Mouse (Mus musculus) heart, embryonic 12.5 days (tissue): Measurements from ENCODE around the gene Vmn1r198. TPM values are rescaled to one million over a fixed set of nuclear protein-coding genes. Genes with fewer than 3 reads are reported as not detected.
"Not testable (repeated sequence)": the region's sequence is repeated elsewhere in the genome, so short reads cannot be mapped to it uniquely, and the experiment has no call there.

Source experiments
- ATAC-seq: fragments of 200-750 bp; cut with Nextera tagmentation; 2 replicates; pipeline ENCODE4 v1.8.0; 2017; ENCODE audit warnings: moderate TSS enrichment, moderate library complexity; ENCODE audit not compliant: insufficient number of reproducible peaks, low FRiP score
- H3K27ac ChIP-seq: fragments of 300-500 bp; sonication (generic); 2 replicates; pipeline ENCODE4 v1.5.1; 2016; ENCODE audit warnings: mild to moderate bottlenecking, moderate library complexity; ENCODE audit not compliant: poor library complexity, severe bottlenecking
- H3K27me3 ChIP-seq: fragments of 300-500 bp; sonication (generic); replicated peaks from 2 replicates; pipeline ENCODE4 v1.6.1; 2016; ENCODE audit warnings: mild to moderate bottlenecking, moderate library complexity
- H3K36me3 ChIP-seq: fragments of 300-500 bp; sonication (generic); 2 replicates; pipeline ENCODE4 v1.6.1; 2016; ENCODE audit warnings: mild to moderate bottlenecking, moderate library complexity
- H3K4me1 ChIP-seq: fragments of 300-500 bp; sonication (generic); replicated peaks from 2 replicates; pipeline ENCODE4 v1.6.1; 2016; ENCODE audit warnings: mild to moderate bottlenecking
- H3K4me2 ChIP-seq: fragments of 300-500 bp; sonication (generic); 2 replicates; pipeline ENCODE4 v1.6.1; 2016; ENCODE audit warnings: mild to moderate bottlenecking, moderate library complexity
- H3K4me3 ChIP-seq: fragments of 300-500 bp; sonication (generic); 2 replicates; pipeline ENCODE4 v1.5.1; 2016; ENCODE audit warnings: mild to moderate bottlenecking
- H3K9ac ChIP-seq: fragments of 300-500 bp; sonication (generic); 2 replicates; pipeline ENCODE4 v1.6.1; 2016; ENCODE audit warnings: mild to moderate bottlenecking, moderate library complexity
- H3K9me3 ChIP-seq: fragments of 300-500 bp; sonication (generic); replicated peaks from 2 replicates; pipeline ENCODE4 v1.6.1; 2016; ENCODE audit warnings: mild to moderate bottlenecking, moderate library complexity
- WGBS: fragments of 180-500 bp; shearing (Covaris S2); methylation state at CpG from one replicate; pipeline ENCODE4 v1.1.7; 2016; 5-methylcytosine and 5-hydroxymethylcytosine counted together
- polyA plus RNA-seq: library from polyadenylated mRNA; unstranded; fragments of >200 nt; fragmentation: Nextera tagmentation; extraction: Ambion mirVana; gene quantifications from 2 replicates; pipeline ENCODE4 v1.2.1, GENCODE M21; 2016

Vmn1r198 gene
- not detected in 2 replicates for polyA plus RNA-seq

- Histone ChIP-seq H3K27ac (no peak within 1 kb of the TSS), H3K4me1 (no peaks in the 10 kb centered on the region), H3K9ac (no peak within 1 kb of the TSS), H3K4me3 (no peak within 1 kb of the TSS), H3K27me3 (no peaks in the 10 kb centered on the region), H3K4me2 (no peak within 1 kb of the TSS), H3K9me3 (peaks cover 4% of the 10 kb centered on the region; the same call in 1 of the 2 replicates), H3K36me3 (no peaks in the 10 kb centered on the region)
- ATAC-seq, result no peak
- 21% methylated on average over 1 of the region's 1 CpGs for WGBS
These were observed at the start of gene Vmn1r198 for GRCm38 (mm10) chr13:22350064-22350463. Gene Vmn1r198 (plus strand): TSS chr13:22350364.

GRCm38 (mm10) chr13:22308075-22308474 lies 42.1 kb upstream of the Vmn1r198 start:
- not testable (repeated sequence) for H3K4me3 ChIP-seq, H3K36me3 ChIP-seq, H3K4me2 ChIP-seq, H3K27me3 ChIP-seq, H3K9ac ChIP-seq, H3K9me3 ChIP-seq, ATAC-seq, H3K27ac ChIP-seq, H3K4me1 ChIP-seq
- 83% methylated on average over 5 of the region's 5 CpGs for WGBS

- Histone ChIP-seq H3K27ac (no peak overlapping the region), H3K9me3 (no peaks in the 10 kb centered on the region; the same call in 1 of the 2 replicates), H3K9ac (no peak overlapping the region), H3K4me3 (no peak overlapping the region), H3K27me3 (no peaks in the 10 kb centered on the region), H3K4me2 (no peak overlapping the region), H3K4me1 (no peaks in the 10 kb centered on the region), H3K36me3 (no peaks in the 10 kb centered on the region)
- no peak for ATAC-seq
- 62% methylated on average over 2 of the region's 2 CpGs for WGBS
These were observed 34.8 kb upstream of the Vmn1r198 start for GRCm38 (mm10) chr13:22315361-22315760.

DNA sequence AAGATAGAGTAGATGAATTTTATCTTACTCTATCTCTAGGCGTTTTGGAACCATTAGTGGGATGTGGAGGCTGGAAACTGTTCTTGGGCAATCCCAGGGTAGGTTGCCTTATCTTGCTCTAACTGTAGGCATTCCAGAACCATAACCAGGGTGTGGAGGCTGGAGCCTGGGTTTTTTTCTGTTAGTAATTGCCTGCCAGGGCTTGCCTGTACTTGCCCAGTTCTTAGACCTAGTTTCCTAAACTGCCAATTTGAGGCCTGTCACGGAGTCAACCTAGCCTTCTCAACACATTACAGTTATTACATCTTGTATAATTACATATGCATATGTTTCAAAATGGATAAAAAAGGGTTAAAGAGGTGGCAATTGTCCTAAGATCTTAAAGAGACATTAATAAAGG lies 32.8 kb upstream of the Vmn1r198 start:
- WGBS, result 74% methylated on average over 2 of the region's 2 CpGs
- ATAC-seq, result no peak
- Histone ChIP-seq H3K9ac (no peak overlapping the region), H3K4me2 (no peak overlapping the region), H3K36me3 (no peaks in the 10 kb centered on the region), H3K4me3 (no peak overlapping the region), H3K27me3 (no peaks in the 10 kb centered on the region), H3K27ac (no peak overlapping the region), H3K9me3 (no peaks in the 10 kb centered on the region; the same call in 1 of the 2 replicates), H3K4me1 (no peaks in the 10 kb centered on the region)

GRCm38 (mm10) chr13:22320091-22320490 lies 30.1 kb upstream of the Vmn1r198 start:
- no peak for ATAC-seq
- Histone ChIP-seq H3K36me3 (no peaks in the 10 kb centered on the region), H3K27me3 (no peaks in the 10 kb centered on the region), H3K4me2 (no peak overlapping the region), H3K9me3 (no peaks in the 10 kb centered on the region), H3K4me1 (no peaks in the 10 kb centered on the region), H3K4me3 (no peak overlapping the region), H3K27ac (no peak overlapping the region), H3K9ac (no peak overlapping the region)

- no peak within 1 kb of the TSS for H3K9ac ChIP-seq
- H3K4me3 ChIP-seq, result no peak within 1 kb of the TSS
- ATAC-seq, result no peak
- H3K9me3 ChIP-seq, result no peaks in the 10 kb centered on the region
- H3K4me1 ChIP-seq, result no peaks in the 10 kb centered on the region
- no peaks in the 10 kb centered on the region for H3K27me3 ChIP-seq
- H3K36me3 ChIP-seq, result no peaks in the 10 kb centered on the region
- no peak within 1 kb of the TSS for H3K4me2 ChIP-seq
- no peak within 1 kb of the TSS for H3K27ac ChIP-seq
These were observed 25.9 kb upstream of the Vmn1r198 start, which contains the start of gene Vmn1r197 for GRCm38 (mm10) chr13:22324289-22324688. Gene Vmn1r197 (plus strand): TSS chr13:22324589.

DNA sequence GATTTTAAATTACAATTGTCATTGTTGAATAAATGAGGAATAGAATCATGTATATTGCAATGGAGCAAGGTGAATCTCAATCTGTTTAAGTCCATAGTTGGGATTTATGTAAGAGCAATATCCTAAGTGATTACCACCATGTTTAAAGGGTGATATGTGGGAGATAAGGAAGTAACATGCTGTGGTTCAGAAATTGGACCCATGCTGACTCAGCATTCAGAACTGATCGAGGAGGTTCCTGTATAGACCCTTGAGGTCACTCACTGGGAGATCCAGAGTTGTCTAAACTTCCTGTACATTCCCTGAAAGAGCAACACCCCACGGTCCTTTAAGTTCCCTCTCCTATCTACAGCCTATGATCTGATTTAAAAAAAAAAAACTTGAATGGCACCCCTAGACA lies 16.9 kb upstream of the Vmn1r198 start:
- ATAC-seq, result no peak
- Histone ChIP-seq H3K4me3 (no peak overlapping the region), H3K27me3 (no peaks in the 10 kb centered on the region), H3K36me3 (no peaks in the 10 kb centered on the region), H3K9ac (no peak overlapping the region), H3K27ac (no peak overlapping the region), H3K4me2 (no peak overlapping the region), H3K4me1 (no peaks in the 10 kb centered on the region), H3K9me3 (peaks cover 6% of the 10 kb centered on the region; the same call in 1 of the 2 replicates)
- 65% methylated on average over 2 of the region's 2 CpGs for WGBS

- H3K9ac ChIP-seq, result no peak overlapping the region
- H3K4me2 ChIP-seq, result no peak overlapping the region
- no peaks in the 10 kb centered on the region for H3K4me1 ChIP-seq
- H3K27ac ChIP-seq, result no peak overlapping the region
- 82% methylated on average over 1 of the region's 1 CpGs for WGBS
- peaks cover 6% of the 10 kb centered on the region; the same call in 1 of the 2 replicates for H3K9me3 ChIP-seq
- no peak for ATAC-seq
- H3K36me3 ChIP-seq, result no peaks in the 10 kb centered on the region
- H3K4me3 ChIP-seq, result no peak overlapping the region
- H3K27me3 ChIP-seq, result no peaks in the 10 kb centered on the region
These were observed 14.6 kb upstream of the Vmn1r198 start for GRCm38 (mm10) chr13:22335565-22335964.

- 67% methylated on average over 1 of the region's 1 CpGs for WGBS
- peaks cover 4% of the 10 kb centered on the region; the same call in 1 of the 2 replicates for H3K9me3 ChIP-seq
- no peak for ATAC-seq
- H3K4me2 ChIP-seq, result no peak overlapping the region
- H3K27ac ChIP-seq, result no peak overlapping the region
- H3K4me3 ChIP-seq, result no peak overlapping the region
- no peaks in the 10 kb centered on the region for H3K27me3 ChIP-seq
- H3K9ac ChIP-seq, result no peak overlapping the region
- no peaks in the 10 kb centered on the region for H3K4me1 ChIP-seq
- H3K36me3 ChIP-seq, result no peaks in the 10 kb centered on the region
These were observed 649 bp downstream of the Vmn1r198 start for GRCm38 (mm10) chr13:22350813-22351212.

GRCm38 (mm10) chr13:22379518-22379917 lies 29.4 kb downstream of the Vmn1r198 start, which contains the start of gene Vmn1r199:
Gene Vmn1r199 (plus strand): TSS chr13:22379818.
- H3K27me3 ChIP-seq, result no peaks in the 10 kb centered on the region

GRCm38 (mm10) chr13:22381128-22381527 lies 31.0 kb downstream of the Vmn1r198 start:
- not testable (repeated sequence) for H3K9me3 ChIP-seq, H3K27me3 ChIP-seq, H3K36me3 ChIP-seq, H3K9ac ChIP-seq, H3K4me1 ChIP-seq, H3K4me2 ChIP-seq, H3K4me3 ChIP-seq
- 47% methylated on average over 3 of the region's 3 CpGs for WGBS
- H3K27ac ChIP-seq, result 0 out of 2 replicates have a peak overlapping the region, but pooled peaks have one; percentile 38
- ATAC-seq, result 0 out of 2 replicates have a peak, but pooled peaks have one; percentile 36

More at GRCm38 (mm10) chr13:22379518-22379917, 29.4 kb downstream of the Vmn1r198 start, which contains the start of gene Vmn1r199:
- Histone ChIP-seq H3K9ac (no peak within 1 kb of the TSS), H3K9me3 (no peaks in the 10 kb centered on the region), H3K4me1 (peaks cover 5% of the 10 kb centered on the region), H3K27ac (no peak within 1 kb of the TSS), H3K36me3 (no peaks in the 10 kb centered on the region), H3K4me2 (no peak within 1 kb of the TSS), H3K4me3 (no peak within 1 kb of the TSS)
- WGBS, result 74% methylated on average over 2 of the region's 2 CpGs
- no peak for ATAC-seq

DNA sequence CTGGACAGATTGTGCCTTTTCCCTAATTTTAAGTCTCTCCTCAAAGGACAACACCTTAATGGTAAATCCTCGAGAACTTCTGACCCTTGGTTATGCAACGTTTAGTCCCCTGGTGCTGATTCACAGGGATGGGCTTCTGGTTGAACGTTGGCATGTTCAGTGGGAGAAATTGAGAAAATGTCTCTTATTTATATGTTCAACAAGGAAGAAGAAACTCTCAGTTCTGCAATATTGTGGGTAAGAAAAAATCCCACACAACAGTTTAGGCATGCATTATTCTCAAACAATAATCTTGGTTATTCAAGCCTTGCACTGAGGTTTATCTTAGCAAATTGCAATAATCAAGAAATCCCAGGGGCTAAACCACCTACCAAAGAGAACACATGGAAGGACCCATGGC lies 33.2 kb downstream of the Vmn1r198 start:
- no peak overlapping the region for H3K4me3 ChIP-seq
- H3K36me3 ChIP-seq, result no peaks in the 10 kb centered on the region
- H3K9me3 ChIP-seq, result no peaks in the 10 kb centered on the region
- no peak for ATAC-seq
- WGBS, result 70% methylated on average over 3 of the region's 3 CpGs
- no peak overlapping the region for H3K4me2 ChIP-seq
- H3K4me1 ChIP-seq, result peaks cover 5% of the 10 kb centered on the region
- H3K9ac ChIP-seq, result no peak overlapping the region
- no peaks in the 10 kb centered on the region for H3K27me3 ChIP-seq
- no peak overlapping the region for H3K27ac ChIP-seq
